Mouse (Mus musculus) lung, postnatal 0 days (tissue): ENCODE results near the gene Ust. TPM values are rescaled to one million over a fixed set of nuclear protein-coding genes. Genes with fewer than 3 reads are reported as not detected.

Experiments
- ATAC-seq: fragments of 200-750 bp; cut with Nextera tagmentation; 2 replicates; pipeline ENCODE4 v1.8.0; 2017; ENCODE audit warnings: moderate library complexity
- DNase-seq: peaks from one replicate; pipeline ENCODE4 v3.0.0-alpha.2; 2016; ENCODE audit warnings: low spot score
- H3K27ac ChIP-seq: fragments of 300-500 bp; sonication (generic); 2 replicates; pipeline ENCODE4 v1.5.1; 2014; ENCODE audit warnings: antibody characterized with exemption, mild to moderate bottlenecking, low read length, mixed read lengths
- H3K27me3 ChIP-seq: fragments of 300-500 bp; sonication (generic); replicated peaks from 2 replicates; pipeline ENCODE4 v1.6.1; 2014; ENCODE audit warnings: low read length, mixed read lengths; ENCODE audit not compliant: insufficient read depth
- H3K36me3 ChIP-seq: fragments of 300-500 bp; sonication (generic); 2 replicates; pipeline ENCODE4 v1.6.1; 2014; ENCODE audit warnings: low read length, mixed read lengths; ENCODE audit not compliant: insufficient read depth
- H3K4me1 ChIP-seq: fragments of 300-500 bp; sonication (generic); 2 replicates; pipeline ENCODE4 v1.6.1; 2014; ENCODE audit warnings: antibody characterized with exemption, low read depth, low read length, mixed read lengths; ENCODE audit not compliant: insufficient read depth
- H3K4me2 ChIP-seq: fragments of 300-500 bp; sonication (generic); replicated peaks from 2 replicates; pipeline ENCODE4 v1.6.1; 2014; ENCODE audit warnings: low read depth, mild to moderate bottlenecking, low read length, moderate library complexity, mixed read lengths
- H3K4me3 ChIP-seq: fragments of 300-500 bp; sonication (generic); 2 replicates; pipeline ENCODE4 v1.5.1; 2014; ENCODE audit warnings: low read depth, low read length
- H3K9ac ChIP-seq: fragments of 300-500 bp; sonication (generic); replicated peaks from 2 replicates; pipeline ENCODE4 v1.6.1; 2014; ENCODE audit warnings: low read depth, mild to moderate bottlenecking
- H3K9me3 ChIP-seq: fragments of 300-500 bp; sonication (generic); 2 replicates; pipeline ENCODE4 v1.6.1; 2016; ENCODE audit warnings: low read length, mixed read lengths
- CTCF ChIP-seq: IDR thresholded peaks from 2 replicates; pipeline ENCODE4 v1.5.1; 2016; ENCODE audit warnings: antibody characterized with exemption, mild to moderate bottlenecking
- EP300 ChIP-seq: IDR thresholded peaks from 2 replicates; pipeline ENCODE4 v1.6.1; 2016; ENCODE audit warnings: antibody characterized with exemption, mild to moderate bottlenecking, control low read depth
- WGBS: fragments of 180-500 bp; shearing (Covaris S2); extraction: QIAGEN DNeasy Blood & Tissue Kit; methylation state at CpG from one replicate; pipeline ENCODE4 v1.1.7; 2014; 5-methylcytosine and 5-hydroxymethylcytosine counted together
- polyA plus RNA-seq: library from polyadenylated mRNA; unstranded; fragments of >200 nt; fragmentation: Nextera tagmentation; extraction: Ambion mirVana; gene quantifications from 2 replicates; pipeline ENCODE4 v1.2.1, GENCODE M21; 2015

Ust gene
- polyA plus RNA-seq, 1 experiment from 2014 or later, result 6.3 TPM

DNA sequence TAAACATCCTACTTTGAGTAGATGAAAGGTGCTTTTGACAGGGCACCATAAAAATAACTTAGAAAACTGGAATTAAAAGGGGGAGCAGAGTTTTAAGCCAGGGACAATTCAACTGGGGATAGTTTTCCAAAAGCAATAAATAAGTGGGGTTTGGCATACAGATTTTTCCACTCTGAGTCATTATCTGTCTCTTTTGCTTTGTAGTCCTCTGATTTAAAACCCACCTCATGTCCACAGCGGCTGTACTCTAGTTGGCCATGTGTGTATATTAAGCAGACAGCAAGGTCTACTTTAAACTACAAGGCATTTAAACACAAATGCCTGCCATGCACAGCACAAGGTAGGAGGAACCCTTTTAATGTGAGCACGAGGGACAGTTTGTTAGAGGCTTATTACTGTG is 126.4 kb downstream of the Ust start:
- TF ChIP-seq CTCF, result no peak
- no peak overlapping the region for H3K4me3 ChIP-seq
- no peak overlapping the region for H3K4me2 ChIP-seq
- no peak overlapping the region for H3K9ac ChIP-seq
- H3K27ac ChIP-seq, result no peak overlapping the region
- ATAC-seq (no peak), DNase-seq (no peak)
- no peaks in the 10 kb centered on the region for H3K9me3 ChIP-seq
- WGBS, result 88% methylated on average over 2 of the region's 2 CpGs
- H3K4me1 ChIP-seq, result no peaks in the 10 kb centered on the region
- H3K36me3 ChIP-seq, result no peaks in the 10 kb centered on the region
- no peaks in the 10 kb centered on the region for H3K27me3 ChIP-seq

DNA sequence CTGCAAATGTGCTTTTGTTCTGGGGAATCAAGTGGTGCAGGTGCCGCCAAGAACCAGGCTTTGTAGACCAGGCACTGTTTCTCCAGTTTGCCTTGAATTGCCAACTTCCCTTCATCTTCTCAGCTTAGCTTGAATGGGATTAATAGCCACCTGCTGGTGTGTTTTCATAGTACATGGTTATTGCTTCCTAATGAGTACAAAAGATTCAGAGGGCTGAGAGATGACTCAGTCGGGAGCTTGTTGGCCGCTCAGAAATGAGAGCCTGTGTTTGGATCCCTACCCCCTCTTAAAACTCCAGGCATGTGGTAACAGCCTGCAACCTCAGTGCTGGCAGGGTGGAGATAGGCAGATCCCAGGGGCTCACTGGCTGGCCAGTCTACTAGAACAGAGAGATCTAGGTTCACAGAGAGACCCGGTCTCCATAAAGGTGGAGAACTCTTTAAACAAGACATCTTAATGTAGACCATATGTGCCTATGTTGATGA is 127.3 kb downstream of the Ust start:
- Histone ChIP-seq H3K9ac (no peak overlapping the region), H3K9me3 (no peaks in the 10 kb centered on the region), H3K36me3 (no peaks in the 10 kb centered on the region), H3K4me3 (no peak overlapping the region), H3K4me2 (no peak overlapping the region), H3K27me3 (no peaks in the 10 kb centered on the region), H3K4me1 (no peaks in the 10 kb centered on the region), H3K27ac (no peak overlapping the region)
- DNase-seq (no peak), ATAC-seq (peak; percentile 40; the same call in 1 of the 2 replicates)
- TF ChIP-seq EP300 (no peak), CTCF (peak; percentile 21; the same call in 1 of the 2 replicates)
- WGBS, result 67% methylated on average over 4 of the region's 4 CpGs

- no peak overlapping the region for H3K27ac ChIP-seq
- ATAC-seq (no peak), DNase-seq (no peak)
- H3K9ac ChIP-seq, result no peak overlapping the region
- WGBS, result 70% methylated on average over 7 of the region's 7 CpGs
- no peaks in the 10 kb centered on the region for H3K9me3 ChIP-seq
- TF ChIP-seq EP300, result no peak
- TF ChIP-seq CTCF, result no peak
- H3K27me3 ChIP-seq, result no peaks in the 10 kb centered on the region
- H3K4me3 ChIP-seq, result no peak overlapping the region
- H3K36me3 ChIP-seq, result no peaks in the 10 kb centered on the region
- no peaks in the 10 kb centered on the region for H3K4me1 ChIP-seq
- H3K4me2 ChIP-seq, result no peak overlapping the region
These were observed 130.4 kb downstream of the Ust start for GRCm38 (mm10) chr10:8388239-8388638.

DNA sequence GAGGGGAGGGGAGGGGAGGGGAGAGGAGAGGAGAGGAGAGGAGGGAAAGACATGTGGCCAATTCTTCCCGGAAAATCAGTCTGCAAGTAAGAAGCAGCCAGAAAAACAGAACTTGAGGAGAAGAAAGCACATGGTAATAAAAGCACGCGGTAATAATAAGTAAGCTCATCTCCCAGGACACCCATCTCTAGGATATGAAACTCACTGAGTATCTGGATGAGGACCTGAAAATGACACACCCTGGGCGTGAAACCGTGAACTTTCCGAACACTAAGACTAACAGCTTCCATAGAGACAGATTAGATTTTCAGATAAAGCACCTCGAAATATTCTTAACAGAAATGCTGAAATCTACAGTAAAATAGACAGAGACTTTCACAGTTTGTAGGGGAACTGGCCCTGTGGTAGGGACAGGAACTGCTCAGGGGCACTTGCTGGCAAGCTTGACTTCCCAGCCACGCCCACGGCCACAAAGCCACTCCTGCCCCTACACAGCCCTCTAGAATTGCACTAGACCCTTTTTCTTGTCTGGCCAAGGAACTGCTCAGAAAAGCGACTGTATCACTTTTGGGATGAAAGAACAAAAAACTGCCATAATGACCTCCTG is 148.6 kb downstream of the Ust start:
- H3K4me1 ChIP-seq, result no peaks in the 10 kb centered on the region
- WGBS, result 68% methylated on average over 10 of the region's 10 CpGs
- TF ChIP-seq CTCF (no peak), EP300 (no peak)
- H3K36me3 ChIP-seq, result no peaks in the 10 kb centered on the region
- no peak for DNase-seq
- no peaks in the 10 kb centered on the region for H3K27me3 ChIP-seq
- no peak for ATAC-seq
- no peak overlapping the region for H3K27ac ChIP-seq
- H3K4me3 ChIP-seq, result no peak overlapping the region
- H3K4me2 ChIP-seq, result no peak overlapping the region
- no peak overlapping the region for H3K9ac ChIP-seq
- H3K9me3 ChIP-seq, result no peaks in the 10 kb centered on the region

- Histone ChIP-seq H3K27me3 (no peaks in the 10 kb centered on the region), H3K4me1 (no peaks in the 10 kb centered on the region), H3K36me3 (no peaks in the 10 kb centered on the region), H3K9ac (no peak overlapping the region), H3K4me3 (no peak overlapping the region), H3K4me2 (no peak overlapping the region), H3K27ac (no peak overlapping the region), H3K9me3 (no peaks in the 10 kb centered on the region)
- no peak for DNase-seq
- TF ChIP-seq CTCF (no peak), EP300 (no peak)
- 22% methylated on average over 1 of the region's 1 CpGs for WGBS
- no peak for ATAC-seq
These were observed 152.8 kb downstream of the Ust start for GRCm38 (mm10) chr10:8365816-8366215.

DNA sequence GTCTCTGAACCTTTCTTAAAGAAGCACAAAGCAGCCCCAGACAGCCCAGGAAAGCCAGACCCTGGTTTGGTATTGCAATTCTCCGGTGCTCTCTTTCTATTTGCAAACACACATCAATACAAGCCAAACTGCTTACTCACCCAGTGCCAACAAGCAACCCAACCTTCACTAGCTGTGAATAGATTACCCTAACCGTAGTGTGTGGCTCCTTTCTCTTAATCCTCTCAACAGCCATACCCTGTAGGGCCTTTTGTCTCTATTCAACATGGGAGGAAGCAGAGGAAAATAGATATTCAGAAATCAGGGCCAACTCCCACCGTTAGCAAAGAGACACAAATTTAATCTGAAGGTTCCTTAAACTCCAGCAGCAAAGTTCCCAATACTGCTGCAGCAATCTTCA is 154.4 kb downstream of the Ust start:
- no peak overlapping the region for H3K27ac ChIP-seq
- H3K27me3 ChIP-seq, result no peaks in the 10 kb centered on the region
- TF ChIP-seq EP300 (no peak), CTCF (no peak)
- no peaks in the 10 kb centered on the region for H3K4me1 ChIP-seq
- no peaks in the 10 kb centered on the region for H3K36me3 ChIP-seq
- no peak for DNase-seq
- no peaks in the 10 kb centered on the region for H3K9me3 ChIP-seq
- no peak for ATAC-seq
- no peak overlapping the region for H3K4me3 ChIP-seq
- no peak overlapping the region for H3K4me2 ChIP-seq
- WGBS, result 75% methylated on average over 3 of the region's 3 CpGs
- H3K9ac ChIP-seq, result no peak overlapping the region

GRCm38 (mm10) chr10:8363281-8363680 is 155.3 kb downstream of the Ust start:
- Histone ChIP-seq H3K4me2 (no peak overlapping the region), H3K4me1 (no peaks in the 10 kb centered on the region), H3K4me3 (no peak overlapping the region), H3K9ac (no peak overlapping the region), H3K27ac (no peak overlapping the region), H3K9me3 (no peaks in the 10 kb centered on the region), H3K27me3 (no peaks in the 10 kb centered on the region), H3K36me3 (no peaks in the 10 kb centered on the region)
- DNase-seq (no peak), ATAC-seq (no peak)
- no peak for TF ChIP-seq EP300
- no peak for TF ChIP-seq CTCF
- 34% methylated on average over 8 of the region's 8 CpGs for WGBS
